Mouse (Mus musculus): ENCODE results near the gene Mib2.
"Not testable (repeated sequence)": the region's sequence is repeated elsewhere in the genome, so short reads cannot be mapped to it uniquely, and the experiment has no call there.

The Mib2 gene

GRCm38 (mm10) chr4:155668689-155669597 lies at the start of gene Mib2:
TSS of gene Mib2 (minus strand) at chr4:155669198.
- DNase-seq, result peak; percentile 99

- no peak for DNase-seq
Observed at GRCm38 (mm10) chr4:155710521-155711252, 41.7 kb upstream of the Mib2 start.

- DNase-seq, result no peak
Observed at GRCm38 (mm10) chr4:155708988-155709387, 40.0 kb upstream of the Mib2 start.

- no peak for DNase-seq
Observed at GRCm38 (mm10) chr4:155708582-155708981, 39.6 kb upstream of the Mib2 start.

DNA sequence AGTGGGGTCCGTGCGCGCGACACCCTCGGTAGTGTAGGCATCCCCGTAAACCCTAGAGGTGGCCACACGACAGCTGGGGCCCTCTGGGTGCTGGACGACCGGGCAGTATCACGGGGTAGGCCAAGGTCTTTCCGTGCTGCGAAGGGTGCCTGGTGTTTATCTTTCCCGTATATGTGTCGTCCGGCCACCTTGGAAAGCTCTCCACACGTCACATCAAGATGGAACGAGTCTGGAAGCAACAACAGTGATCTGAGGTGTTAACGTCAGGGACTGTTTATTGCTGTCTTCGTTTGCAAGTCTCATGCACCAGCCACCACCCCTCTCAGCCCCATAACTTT lies 36.6 kb upstream of the Mib2 start:
- no peak for DNase-seq

- peak; percentile 95 for DNase-seq
Observed at GRCm38 (mm10) chr4:155704721-155705591, 36.0 kb upstream of the Mib2 start, which contains the start of gene Ssu72. TSS of gene Ssu72 (plus strand) at chr4:155704800.

DNA sequence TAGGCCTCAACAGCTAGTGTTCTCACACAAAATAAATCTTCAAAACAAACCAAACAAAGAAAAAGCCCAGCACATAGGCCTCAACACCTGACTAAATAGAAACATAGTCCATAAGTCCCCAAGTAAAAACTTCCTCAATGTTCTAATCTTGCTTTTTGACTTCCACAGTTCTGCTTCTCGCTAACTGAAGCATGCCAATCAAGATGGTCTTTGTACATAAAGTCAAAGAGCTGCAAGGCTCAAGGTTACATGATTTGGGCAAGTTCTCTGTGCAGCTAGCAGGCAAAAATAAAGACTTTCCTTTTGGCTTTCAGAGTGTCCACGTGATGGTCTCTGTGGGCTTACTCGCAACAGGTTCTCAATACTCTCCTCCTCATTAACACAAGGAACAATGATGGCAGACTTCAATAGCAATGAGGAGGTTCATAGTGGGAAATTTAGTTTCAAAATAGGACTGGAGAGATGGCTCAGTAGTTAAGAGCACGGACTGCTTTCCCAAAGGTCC lies 34.5 kb upstream of the Mib2 start:
- DNase-seq, result no peak

GRCm38 (mm10) chr4:155700425-155700824 lies 31.4 kb upstream of the Mib2 start:
- DNase-seq, result no peak

DNA sequence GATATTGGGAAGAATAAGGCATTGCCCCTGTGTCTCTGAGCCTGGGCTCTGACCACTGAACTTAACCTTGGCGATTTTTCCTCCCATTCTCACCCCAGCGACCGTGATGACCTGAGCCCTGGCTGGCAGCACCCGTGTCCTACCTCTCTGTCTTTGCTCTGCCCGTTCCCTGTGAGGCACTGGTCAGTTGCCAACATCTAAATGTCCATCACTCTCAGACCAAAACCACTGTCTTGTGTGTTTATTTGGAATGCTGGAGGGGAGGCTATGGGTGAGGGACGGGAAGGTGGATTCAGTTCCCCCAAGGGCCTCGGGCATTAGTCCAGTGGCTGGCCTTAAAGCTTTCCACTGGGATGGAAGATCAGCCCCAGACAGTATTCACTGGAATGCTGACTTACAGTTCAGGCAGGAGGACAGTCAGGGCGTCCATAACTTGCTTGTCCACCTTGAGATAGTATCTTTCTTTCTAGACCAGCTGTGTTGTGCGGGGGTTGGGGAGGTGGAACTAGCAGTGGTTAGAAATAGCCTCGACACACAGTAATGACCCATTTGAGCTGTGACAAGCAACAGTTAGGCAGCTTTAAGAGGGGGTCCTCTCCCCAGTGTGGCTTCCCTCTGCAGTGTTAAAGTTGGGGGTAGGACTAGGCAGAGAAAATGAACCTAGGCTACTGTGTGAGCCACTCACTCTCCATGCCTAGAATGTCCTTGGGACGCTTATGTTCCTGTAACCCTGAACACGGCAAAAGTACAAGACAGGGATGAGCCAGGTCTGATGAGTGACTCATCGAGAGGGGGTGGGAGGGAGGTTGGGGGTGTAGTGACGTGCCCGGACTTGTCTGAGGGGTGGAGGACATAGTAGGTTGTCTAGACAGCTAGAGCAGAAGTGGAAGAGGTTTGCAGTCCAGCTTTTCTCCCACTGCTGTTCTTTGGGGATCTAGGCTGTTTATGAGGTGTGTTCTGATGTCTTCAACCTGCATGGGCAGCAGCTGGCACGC lies 27.6 kb upstream of the Mib2 start:
- DNase-seq, result no peak

DNA sequence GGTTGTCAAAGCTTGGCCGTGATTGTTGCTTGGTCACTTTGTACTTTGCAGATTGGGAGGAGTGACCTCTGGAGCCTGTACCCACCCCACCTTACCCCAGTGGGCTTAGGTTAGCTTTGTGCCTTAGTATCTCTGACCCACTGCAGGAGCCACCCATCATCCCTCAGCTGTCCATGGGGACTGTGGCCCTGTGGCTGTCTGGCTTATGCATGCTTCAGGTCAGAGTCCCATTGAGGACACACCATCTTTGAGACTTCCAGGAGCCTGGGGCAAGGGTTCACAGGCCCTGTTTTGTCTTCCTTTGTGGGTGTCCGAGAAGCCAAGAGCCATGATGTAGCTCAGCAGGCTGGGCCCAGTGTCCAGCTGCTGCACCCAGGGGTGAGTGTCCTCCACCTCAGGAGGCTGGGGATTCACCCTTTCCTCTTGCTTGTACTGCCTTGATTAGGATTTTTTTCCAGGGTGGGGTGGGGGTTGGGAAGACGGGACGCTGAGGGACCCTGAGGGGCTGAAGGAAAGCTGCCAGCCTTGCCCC lies 26.6 kb upstream of the Mib2 start:
- no peak for DNase-seq

- peak; percentile 81 for DNase-seq
Observed at GRCm38 (mm10) chr4:155694482-155695401, 25.7 kb upstream of the Mib2 start.

DNA sequence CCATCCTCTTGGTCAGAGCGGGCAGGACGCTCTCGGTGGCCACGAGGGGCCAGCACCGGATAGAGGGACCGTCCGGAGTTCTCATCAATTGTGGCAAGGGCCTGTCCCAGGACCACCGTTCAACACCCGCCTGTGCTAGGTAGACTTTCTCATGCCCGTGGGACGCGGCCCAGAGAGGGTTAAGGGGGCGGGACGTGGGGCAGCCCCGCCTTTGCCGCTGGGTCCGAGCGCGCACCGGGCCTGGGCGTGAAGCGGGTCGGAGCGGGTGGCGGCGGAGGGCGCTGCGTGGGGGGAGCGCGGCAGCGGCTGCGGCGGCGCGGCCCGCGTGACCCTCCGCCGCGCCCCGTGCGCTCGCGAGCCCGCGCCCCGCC lies 25.1 kb upstream of the Mib2 start, which contains the start of gene Fndc10:
Fndc10 (plus strand) TSS at position 232 of the 371 bp plus-strand sequence.
- peak; percentile 74 for DNase-seq

DNA sequence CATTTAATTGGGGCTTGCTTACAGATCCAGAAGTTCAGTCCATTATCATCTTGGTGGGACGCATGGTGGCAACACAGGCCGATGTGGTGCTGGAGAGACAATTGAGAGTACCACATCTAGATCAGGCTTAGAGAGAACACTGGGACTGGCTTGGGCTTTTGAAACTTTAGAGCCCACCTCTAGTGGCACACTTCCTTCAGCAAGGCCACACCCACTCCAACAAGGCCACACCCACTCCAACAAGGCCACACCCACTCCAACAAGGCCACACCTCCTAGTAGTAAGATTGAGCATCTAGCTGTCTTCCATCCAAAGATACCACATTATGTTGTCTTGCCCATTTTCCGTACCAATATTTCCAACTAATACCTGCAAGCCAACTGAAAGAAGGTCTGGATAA lies 23.4 kb upstream of the Mib2 start:
- DNase-seq, result no peak

DNA sequence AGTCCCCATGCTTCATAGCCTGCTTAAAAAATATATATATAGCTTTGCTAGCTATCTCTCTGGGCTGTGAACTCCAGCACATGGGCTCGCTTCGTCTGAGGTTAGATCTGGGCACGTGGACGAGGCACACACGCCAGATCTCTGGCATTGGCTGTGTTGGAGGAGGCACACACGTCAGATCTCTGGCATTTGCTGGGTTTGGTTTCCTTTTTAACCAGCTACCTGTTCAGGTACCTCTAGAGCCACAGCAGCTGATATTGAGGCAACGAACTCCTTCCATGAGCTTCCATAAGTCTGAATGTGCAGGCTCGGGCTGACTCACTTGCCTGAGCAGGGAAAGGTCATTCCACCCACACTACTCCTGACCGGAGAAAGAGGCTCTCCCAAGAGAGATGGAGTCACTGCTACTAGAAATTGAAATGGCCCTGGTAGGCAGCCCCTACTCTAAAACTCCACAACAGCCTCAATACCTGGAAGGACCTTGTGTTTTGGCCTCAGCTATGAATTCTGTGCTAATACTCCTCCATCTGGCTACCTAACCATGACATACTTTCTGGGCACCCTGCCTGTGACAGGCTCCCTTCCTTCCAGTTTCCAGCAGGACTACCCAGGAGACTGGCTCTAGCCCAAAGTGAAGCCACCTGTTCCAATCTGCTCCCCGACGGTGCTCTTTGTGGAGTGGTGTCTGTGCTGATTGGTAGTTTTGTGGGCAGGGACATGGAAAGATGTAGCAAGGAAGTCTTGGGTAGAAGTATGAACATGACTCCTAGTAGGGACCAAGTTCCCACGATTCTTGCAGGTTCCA lies 21.8 kb upstream of the Mib2 start:
- DNase-seq, result peak; percentile 84

- DNase-seq, result not testable (repeated sequence)
Observed at GRCm38 (mm10) chr4:155687764-155688163, 18.8 kb upstream of the Mib2 start.

DNA sequence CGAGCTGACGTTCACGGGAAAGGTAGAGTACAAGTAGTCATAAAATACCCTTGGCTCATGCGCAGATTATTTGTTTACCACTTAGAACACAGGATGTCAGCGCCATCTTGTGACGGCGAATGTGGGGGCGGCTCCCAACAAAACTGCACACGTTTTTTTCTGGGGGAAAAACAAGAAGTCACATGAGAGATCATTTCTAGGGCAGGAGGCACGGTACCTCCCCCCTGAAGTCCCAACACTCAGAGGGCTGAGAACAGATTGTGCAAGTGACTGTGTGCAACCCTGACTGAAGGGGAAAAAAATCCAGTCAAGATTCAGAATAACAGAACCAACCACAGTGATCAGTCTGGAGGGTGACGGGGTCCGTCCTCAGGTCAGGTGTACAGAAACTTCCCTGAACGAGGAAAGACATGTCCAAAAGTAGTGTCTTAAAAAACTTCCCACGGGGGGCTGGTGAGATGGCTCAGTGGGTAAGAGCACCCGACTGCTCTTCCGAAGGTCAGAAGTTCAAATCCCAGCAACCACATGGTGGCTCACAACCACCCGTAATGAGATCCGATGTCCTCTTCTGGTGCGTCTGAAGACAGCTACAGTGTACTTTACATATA lies 14.8 kb upstream of the Mib2 start:
- DNase-seq, result not testable (repeated sequence)

- DNase-seq, result peak; percentile 44
Observed at GRCm38 (mm10) chr4:155675991-155676390, 7.0 kb upstream of the Mib2 start.

DNA sequence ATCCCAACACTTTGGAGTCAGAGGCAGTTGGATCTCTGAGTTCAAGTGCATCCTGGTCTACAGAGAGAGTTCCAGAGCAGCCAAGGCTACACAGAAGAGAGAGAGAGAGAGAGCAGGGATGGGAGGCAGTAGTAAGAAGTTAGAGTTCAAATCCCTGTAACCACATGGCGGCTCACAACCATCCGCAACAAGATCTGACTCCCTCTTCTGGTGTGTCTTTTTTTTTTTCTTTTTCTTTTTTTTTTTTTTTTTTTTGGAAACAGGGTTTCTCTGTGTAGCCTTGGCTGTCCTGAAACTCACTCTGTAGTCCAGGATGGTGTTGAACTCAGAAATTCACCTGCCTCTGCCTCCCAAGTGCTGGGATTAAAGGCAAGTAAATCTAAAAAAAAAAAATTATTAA lies 3.1 kb upstream of the Mib2 start:
- DNase-seq, result no peak

- not testable (repeated sequence) for DNase-seq
Observed at GRCm38 (mm10) chr4:155670236-155670635, 1.2 kb upstream of the Mib2 start.
